Mouse (Mus musculus) thymus, adult 2 months (tissue): ENCODE measurements around the gene Gprc5b.

Experiments
- CTCF ChIP-seq: fragments of 200-500 bp; IDR thresholded peaks from 2 replicates; pipeline ENCODE4 v1.5.1; 2012; ENCODE audit warnings: mild to moderate bottlenecking, control low read depth, low read length, moderate library complexity, borderline replicate concordance; ENCODE audit not compliant: control insufficient read depth, poor library complexity, insufficient read depth; ENCODE audit errors: extremely low read depth
- POLR2A ChIP-seq: fragments of 200-500 bp; IDR thresholded peaks from 2 replicates; pipeline ENCODE4 v1.6.1; 2012; ENCODE audit warnings: mild to moderate bottlenecking, low read length, control low read depth, moderate library complexity; ENCODE audit not compliant: control insufficient read depth, poor library complexity, insufficient read depth; ENCODE audit errors: extremely low read depth

DNA sequence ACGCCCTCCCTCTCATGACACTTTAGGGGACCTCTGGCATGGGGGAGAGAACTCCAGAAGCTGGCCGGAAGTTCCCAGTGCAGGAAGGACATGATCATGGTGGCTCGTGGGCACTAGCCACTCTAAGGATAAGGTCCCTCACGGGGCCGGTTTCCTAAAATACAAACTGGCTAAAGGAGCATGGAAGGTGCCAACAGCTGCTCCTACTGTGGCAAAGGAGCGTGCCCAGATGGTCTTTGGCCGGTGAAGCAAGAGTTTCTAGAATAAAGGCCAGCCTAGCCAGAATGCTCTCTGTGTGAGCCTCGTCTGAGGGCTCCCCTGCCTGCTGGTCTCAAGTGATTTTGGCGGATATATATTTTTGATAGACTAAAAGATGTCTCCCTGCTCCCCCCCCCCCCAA lies 15.3 kb downstream of the Gprc5b start:
- TF ChIP-seq POLR2A: no peak
- TF ChIP-seq CTCF: no peak
